Mouse (Mus musculus): ENCODE results near the gene Adgrl4. TPM values are rescaled to one million over a fixed set of nuclear protein-coding genes. Genes with fewer than 3 reads are reported as not detected.

Gene Adgrl4
- 10 to 100 TPM; 32.8 to 48.7 TPM for total RNA-seq (2021)
- long read RNA-seq, experiment 1, full-length matches to known transcripts = 7 of 15 reads
- long read RNA-seq, experiment 1, partial matches to known transcripts = 2 of 15 reads
- long read RNA-seq, experiment 1, other reads (novel, unspliced or antisense) = 6 of 15 reads
- long read RNA-seq, experiment 2, full-length matches to known transcripts = 13 of 30 reads
- long read RNA-seq, experiment 2, partial matches to known transcripts = 2 of 30 reads
- long read RNA-seq, experiment 2, other reads (novel, unspliced or antisense) = 15 of 30 reads

DNA sequence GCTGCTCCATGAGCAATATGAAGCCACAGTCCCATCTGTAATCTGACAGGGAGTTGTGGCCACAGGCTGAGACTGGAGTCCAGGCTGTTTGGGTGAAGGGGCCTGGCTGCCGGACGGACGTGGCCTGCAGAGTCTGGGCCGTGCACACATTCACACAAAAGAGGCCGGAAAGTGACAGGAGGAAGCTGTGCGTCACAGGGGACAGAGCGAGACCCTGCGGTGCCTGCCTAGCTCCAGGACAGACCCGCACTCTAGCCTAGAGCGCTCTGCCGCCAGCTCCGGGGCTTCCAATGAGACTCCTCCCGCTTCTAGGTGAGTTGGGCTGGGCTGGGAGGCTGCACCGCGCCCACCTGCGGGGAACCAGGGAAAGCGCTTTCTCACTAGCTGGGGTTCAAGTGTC lies at the start of gene Adgrl4:
Gene Adgrl4, plus strand, starts transcription at position 195 of the 400 bp plus-strand sequence.
- intact Hi-C loops (cut with DNase I; ENCODE audit: low total_unique reads) = no loop called here
- DNase-seq = peak; percentile 9

DNA sequence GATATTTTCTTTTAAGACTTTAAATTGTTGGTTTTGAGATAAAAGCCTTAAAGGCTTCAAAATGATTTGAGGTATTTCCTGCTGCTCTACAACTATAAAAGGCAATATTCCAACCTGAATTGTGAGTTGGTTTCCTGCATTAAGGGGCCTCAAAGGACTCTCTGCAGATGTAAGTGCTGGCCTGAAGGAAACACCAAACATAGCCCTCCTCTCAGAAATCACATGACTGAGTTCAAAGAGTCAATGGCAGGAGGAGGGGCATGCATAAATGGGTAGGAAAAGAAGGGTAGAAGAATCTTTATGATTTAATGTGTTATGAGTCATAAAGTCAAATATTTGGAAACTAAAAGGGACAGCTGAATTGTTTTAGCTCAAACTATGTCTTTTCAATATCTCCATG lies 46.8 kb upstream of the Adgrl4 start:
- intact Hi-C loops (cut with DNase I; ENCODE audit: low total_unique reads) = no loop called here

DNA sequence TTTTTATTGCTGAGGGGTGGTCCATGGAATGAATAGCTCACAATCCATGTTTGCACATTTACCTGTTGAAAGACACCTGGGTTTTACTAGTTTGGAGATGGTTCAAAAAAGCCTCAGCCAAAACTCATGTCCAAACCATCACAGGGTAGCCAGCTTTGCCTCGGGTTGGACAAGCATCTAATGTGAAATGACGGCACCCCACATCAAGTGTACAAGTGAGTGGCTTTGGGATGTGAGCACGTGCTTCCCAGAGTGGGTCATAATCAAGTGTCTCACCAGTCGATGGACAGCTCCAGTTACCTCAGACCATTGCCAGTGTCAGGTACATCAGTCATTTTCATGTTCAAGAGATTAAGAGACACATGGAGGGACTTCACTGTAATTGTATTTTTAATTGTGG lies 44.8 kb upstream of the Adgrl4 start:
- DNase-seq = no peak
- intact Hi-C loops (cut with DNase I; ENCODE audit: low total_unique reads) = no loop called here

More for the DNA sequence above, 46.8 kb upstream of the Adgrl4 start:
- no peak for DNase-seq

DNA sequence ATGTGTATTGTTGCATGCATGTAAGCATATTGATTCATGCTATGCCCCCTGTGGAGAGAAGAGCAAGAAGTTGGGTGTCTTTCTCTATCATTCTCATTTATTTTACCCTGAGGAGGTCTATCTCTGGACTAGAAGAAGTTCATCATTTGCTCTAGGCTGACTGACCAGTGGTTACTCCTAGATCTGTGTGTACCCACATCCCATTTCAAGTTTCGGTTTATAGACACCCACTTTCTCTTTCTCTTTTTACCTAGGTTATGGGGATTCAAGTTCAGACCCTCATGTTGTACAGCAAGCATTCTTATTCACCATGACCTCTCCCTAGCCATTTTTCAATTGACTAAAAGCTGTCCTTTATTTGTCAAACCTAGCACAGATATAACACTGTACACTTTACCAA lies 44.4 kb upstream of the Adgrl4 start:
- no peak for DNase-seq
- intact Hi-C loops (cut with DNase I; ENCODE audit: low total_unique reads) = no loop called here

DNA sequence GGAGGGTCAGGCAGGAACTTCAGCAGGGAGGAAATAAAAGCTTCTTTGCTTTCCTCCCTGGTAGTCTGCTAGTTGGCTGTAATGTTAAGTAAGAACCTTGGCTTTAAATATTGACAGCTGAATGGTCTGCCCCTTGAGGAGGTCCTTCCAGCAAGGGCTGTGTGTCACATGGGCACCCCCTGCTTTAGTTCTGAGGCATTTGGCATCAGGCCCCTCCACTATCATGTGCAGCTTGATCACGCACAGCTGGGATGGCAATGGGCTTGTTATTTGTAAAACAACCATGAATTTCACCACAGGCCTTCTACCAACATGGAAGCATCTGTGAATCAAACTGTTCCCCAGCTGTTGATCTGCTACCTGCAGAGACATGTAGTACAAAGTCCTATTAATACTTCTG lies 38.4 kb upstream of the Adgrl4 start:
- intact Hi-C loops (cut with DNase I; ENCODE audit: low total_unique reads) = no loop called here
- peak; percentile 5 for DNase-seq

DNA sequence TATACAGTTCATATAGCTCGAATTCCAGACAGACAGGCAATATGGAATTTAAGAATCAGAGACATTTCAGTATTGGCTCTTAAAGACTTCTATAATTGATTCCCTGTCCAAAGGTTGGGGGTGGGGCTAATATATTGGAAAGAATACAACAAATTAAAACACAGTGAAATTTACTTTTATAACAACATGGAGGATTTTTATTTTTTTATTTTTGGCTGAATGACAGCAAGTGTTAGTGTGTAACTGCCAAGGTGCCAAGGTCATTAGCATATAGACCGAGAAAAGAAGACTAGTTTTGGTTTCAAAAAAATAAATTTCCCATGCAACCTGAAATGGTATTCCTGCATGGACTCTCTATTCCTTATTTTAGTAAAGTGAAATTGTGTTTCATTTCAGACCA lies 26.7 kb upstream of the Adgrl4 start:
- no peak for DNase-seq
- intact Hi-C loops (cut with DNase I; ENCODE audit: low total_unique reads) = no loop called here

DNA sequence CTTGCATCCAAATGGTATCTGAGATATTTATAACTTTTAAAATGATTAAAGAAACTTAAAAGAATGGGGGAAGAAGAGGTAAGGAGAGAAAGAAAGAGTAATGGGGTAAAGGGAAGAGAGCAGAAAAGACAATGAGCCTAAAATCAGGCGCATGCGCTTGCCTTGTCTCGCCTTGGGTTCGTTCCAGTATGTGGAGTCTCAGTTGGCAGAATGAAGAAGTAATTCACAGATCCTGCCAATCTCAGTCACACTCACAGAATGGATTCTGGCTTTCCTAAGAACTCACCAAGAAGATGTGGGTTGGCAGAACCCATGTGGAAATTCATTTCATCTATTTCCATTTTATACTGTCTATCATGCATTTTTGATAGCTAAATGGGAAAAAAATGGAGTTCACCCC lies 26.2 kb upstream of the Adgrl4 start:
- intact Hi-C loops (cut with DNase I; ENCODE audit: low total_unique reads) = no loop called here
- DNase-seq = no peak

DNA sequence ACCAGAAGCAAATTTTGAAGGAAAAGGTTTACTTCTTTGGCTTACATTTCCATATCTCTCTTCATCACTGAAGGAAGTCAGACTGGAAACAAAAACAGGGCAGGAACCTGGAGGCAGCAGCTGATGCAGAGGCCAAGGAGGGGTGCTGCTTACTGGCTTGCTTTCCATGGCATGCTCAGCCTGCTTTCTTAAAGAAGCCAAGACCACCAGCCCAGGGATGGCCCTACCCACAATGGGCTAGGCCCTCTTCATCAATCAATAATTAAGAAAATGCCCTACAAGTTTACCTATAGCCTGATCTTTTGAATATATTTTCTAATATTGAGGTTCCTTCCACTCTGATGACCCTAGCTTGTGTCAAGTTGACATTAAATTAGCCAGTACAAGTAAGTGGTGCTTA lies 20.8 kb upstream of the Adgrl4 start:
- intact Hi-C loops (cut with DNase I; ENCODE audit: low total_unique reads) = no loop called here

DNA sequence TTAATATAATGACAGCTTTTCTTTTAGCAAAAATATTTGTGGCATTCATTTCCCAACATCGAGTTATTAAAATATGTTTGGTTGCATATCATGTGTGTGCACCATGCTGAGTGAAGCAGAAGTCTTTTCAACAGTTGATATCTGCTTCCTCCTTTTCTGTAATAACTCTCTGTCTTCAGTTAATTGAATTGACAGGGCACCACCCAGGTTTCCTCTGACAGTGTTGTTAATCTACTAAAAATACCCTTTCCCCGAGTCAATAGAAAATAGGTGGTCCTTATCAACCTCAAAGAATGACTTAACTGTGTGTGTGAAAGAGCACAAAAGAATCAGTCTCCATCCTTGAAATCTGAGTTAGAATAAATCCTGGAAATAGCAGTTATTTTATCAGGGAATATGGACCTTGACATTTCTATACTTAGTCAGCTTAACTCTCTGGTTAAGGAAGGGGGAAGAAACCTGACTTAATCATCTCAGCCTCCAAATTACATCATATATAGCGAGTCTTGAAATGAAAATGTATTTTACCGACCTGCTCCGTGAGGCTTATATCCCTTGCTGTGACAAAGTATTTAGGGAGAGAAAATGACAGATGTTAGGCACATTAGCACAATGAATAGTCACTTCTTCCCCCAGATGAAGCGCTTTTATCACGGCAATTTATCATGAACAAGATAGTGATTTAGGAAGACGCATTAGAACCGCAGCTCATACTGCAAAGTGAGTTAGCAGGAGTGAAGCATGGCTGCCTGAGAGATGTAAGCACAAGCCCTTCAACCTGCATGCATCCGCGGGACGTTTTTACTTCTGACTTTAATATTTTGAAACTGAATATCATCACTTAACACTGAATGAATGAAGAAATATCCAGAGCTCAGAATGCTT lies 19.8 kb upstream of the Adgrl4 start:
- intact Hi-C loops (cut with DNase I; ENCODE audit: low total_unique reads) = no loop called here
- DNase-seq = no peak

More for the DNA sequence above, 20.8 kb upstream of the Adgrl4 start:
- DNase-seq = no peak

DNA sequence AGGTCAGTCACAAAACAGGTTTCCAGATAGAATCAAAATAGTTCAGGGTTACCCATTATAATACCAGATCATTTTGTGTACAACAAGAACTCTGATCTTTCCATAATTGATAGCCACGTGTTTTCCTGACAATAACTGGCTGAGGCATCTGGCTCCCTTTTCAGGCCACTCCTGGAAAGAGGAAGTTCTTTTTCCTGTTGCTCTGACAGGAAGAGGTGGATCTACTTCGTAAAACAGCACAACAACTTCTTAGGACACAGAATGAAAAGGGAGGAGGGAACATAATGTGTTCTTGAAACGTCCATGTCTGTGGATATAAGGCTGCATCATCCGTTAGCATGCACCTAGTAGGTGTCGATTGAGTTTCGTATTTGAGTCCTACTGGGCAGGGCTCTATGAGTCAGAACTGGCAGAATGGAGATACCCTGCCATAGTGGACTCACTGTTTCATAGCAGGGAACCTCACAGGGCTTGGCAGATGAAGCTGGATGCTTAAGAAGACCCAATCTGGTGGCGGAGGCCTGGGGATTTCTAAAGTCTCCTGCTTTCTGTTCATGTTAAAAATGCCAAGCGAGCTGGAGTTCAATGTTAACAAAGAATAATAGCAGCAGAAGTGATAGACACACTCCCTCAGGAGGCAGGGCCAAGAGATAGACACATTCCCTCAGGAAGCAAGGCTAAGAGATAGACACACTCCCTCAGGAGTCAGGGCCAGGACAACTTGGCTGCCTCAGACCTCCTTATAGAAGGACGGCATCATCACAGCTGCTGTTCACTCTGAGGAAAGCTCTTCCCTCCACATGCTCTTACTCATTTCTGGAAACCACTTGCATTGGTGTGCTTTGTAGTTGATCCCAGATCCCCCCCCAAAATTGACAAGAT lies 13.1 kb upstream of the Adgrl4 start:
- no peak for DNase-seq
- intact Hi-C loops (cut with DNase I; ENCODE audit: low total_unique reads) = no loop called here

DNA sequence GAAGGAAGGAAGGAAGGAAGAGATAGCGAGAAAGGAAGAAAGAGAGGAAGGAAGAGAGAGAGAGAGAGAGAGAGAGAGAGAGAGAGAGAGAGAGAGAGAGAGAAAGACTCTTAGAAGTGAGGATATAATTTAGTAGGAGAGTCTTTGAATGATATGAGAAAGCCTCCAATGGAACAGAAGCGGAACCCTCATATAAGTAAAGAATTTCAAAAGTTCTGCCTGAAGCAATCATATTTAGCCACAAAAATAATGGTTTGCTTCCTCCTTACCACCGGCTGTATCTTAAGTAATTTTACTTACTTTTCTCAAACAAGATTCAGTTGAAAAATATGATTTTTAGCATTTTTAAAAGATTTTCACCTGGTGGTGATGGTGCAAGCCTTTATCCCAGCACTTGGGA lies 7.6 kb upstream of the Adgrl4 start:
- DNase-seq = no peak
- intact Hi-C loops (cut with DNase I; ENCODE audit: low total_unique reads) = no loop called here

DNA sequence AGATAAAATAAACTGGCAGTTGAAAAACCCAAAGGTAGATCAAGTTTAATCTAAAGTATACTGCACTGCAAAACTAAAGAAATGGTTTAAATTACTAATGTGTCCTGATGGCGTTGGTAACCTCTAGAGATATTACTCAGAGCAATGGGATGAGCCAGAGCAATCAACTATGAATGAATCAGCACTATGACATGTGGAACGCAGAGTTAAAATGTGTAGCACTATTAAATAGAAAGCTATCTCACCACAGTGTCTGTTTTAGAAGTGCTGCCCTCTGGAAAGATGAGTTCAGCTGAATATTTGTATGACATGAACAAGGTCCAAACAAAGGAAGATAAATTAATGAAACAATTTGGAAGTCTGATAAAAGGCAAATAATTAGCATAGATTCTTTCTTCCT lies 6.2 kb upstream of the Adgrl4 start:
- intact Hi-C loops (cut with DNase I; ENCODE audit: low total_unique reads) = no loop called here
- no peak for DNase-seq

DNA sequence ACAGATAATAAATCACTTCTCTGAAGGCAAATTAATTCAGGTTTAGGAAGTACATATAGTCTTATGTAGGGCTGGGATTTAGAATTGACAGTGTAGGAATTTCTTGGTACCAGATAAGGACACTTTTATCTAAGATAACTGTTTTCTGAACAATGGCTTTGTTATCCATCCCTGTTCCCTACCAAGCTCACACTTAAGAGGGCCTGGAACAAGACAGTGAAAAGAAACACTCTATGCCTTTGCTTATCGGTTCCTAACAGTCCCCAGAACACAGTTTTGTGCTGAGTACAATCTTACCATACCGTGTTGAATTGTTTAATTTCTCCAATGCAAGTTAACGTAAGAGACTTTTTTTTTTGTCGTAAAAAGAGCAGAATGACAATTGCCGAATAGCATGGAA lies 677 bp downstream of the Adgrl4 start:
- no peak for DNase-seq
- intact Hi-C loops (cut with DNase I; ENCODE audit: low total_unique reads) = no loop called here

DNA sequence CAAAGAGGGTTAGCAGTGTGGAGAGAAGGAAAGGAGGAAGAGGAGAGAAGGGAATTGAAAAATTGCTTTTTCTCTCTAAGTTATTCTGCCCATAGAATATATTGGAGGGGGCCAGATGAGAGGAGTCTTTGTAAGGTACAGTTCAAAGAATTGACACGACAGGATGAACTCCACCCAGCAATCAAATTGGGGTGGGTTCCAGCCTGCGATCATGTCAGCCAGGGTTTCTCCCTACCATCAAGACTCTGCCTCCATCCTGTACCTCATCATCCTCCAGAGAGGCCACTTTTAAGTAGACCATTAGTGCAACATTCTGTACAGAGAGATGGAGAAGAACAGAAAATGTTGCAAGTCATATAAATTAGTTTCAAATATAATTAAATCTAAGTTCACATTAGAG lies 2.3 kb downstream of the Adgrl4 start:
- DNase-seq = no peak
- intact Hi-C loops (cut with DNase I; ENCODE audit: low total_unique reads) = no loop called here

DNA sequence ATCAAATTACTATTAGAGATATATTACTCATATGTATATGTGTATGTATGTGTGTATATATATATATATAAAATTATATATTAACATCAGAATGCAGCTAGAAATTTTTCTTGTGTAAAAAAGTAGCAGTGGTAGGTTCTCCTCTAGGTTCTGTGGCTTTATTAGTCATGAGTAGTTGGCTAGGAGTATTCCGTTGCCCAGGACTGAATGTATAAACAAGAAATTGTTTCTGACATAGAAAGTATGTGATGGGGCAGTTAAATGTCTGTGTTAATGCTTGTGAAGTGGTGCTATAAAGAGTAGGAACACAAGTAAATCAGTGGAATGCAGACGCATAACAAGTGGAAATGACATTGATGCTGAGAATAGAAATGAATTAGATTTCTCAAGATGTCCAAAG lies 4.3 kb downstream of the Adgrl4 start:
- intact Hi-C loops (cut with DNase I; ENCODE audit: low total_unique reads) = no loop called here
- no peak for DNase-seq

DNA sequence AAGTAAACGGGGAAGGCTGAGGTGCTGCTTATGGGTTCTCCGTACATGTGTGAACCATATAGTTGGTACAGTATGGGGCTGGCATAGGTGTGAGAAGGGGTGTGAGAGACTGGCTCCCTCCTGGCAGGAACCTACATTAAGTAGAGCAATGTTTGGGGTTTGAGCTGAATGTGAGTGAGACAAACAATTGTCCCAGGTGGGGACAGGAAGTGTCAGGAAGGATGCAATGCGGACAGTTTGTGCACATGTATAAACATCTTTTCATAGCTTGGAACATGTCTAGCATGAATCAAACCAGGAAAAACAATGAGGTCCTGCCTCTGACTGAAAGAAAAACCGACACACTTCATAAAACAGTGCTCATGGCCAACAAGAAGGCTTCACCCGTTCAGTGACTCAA lies 5.8 kb downstream of the Adgrl4 start:
- intact Hi-C loops (cut with DNase I; ENCODE audit: low total_unique reads) = no loop called here
- DNase-seq = no peak

DNA sequence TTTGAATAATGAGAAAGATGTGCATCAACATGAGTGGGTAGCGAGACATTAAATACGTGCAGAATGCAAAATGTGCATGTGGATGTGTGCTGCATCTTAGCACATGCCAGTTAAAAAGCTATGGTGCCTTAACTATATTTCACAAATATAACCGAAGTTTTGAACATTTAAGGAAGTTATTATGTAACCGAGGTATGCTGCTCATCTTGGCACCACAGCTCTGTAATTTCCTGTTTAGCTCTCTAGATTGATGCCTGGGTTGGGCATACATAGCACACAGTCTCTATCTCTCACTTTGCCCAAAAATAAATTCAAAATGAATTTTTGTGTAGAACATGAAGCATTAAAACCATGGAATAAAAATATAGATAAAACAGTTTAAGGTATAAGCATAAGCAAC lies 6.6 kb downstream of the Adgrl4 start:
- intact Hi-C loops (cut with DNase I; ENCODE audit: low total_unique reads) = no loop called here
- DNase-seq = no peak

DNA sequence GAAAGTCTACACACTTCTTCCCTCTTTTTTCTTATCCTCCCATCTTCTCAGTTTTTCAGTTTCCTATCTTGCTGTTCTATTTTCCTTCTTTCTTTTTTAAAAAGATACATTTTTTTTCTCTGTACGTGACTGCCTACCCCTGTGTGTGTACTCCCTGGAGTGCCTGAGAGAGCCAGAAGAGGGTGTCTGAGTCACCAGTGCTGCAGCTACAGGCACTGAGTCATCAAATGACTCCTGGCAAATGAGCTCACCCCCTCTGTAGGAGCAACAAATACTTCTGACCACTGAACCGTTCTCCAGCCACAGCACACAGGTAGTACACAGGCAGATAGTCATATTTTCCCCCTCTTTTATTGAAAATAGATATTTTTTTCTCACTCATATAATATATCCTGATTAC lies 8.2 kb downstream of the Adgrl4 start:
- DNase-seq = no peak
- intact Hi-C loops (cut with DNase I; ENCODE audit: low total_unique reads) = no loop called here

DNA sequence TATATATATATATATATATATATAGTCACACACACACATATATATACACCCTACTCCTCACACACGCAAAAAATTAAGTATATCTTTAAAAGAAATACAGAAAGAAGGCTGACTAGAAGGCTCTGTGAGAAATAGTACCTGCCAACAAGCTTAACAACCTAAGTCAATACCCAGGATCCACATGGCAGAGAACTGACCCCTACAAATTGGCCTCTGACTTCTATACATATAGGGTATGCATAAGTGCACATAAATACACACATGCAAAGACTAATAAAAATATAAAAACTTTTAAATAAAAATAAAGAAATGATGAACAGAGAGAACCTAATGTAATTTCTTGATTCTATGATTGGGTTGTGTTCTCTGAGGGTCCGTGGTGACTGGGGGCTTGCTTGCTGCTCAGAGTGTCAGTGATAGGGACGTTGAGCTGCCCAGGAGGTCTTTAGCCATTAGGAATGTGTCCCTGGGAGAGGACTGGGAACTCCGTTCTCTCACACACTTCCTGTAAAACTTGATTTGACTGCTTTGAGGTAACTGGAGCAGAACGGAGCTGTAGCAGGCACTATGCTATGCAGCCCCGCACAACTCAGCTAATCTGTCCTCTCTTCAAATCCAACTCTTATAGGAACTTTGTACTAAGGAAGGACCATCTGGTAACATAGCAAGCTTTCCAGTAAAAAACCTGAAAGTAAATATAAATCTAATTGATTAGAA lies 17.5 kb downstream of the Adgrl4 start:
- no peak for DNase-seq
- intact Hi-C loops (cut with DNase I; ENCODE audit: low total_unique reads) = no loop called here

All from gastrocnemius, postnatal 14 days (tissue).